Mouse (Mus musculus) 3134 (cell line): ENCODE measurements around the gene AY074887.
A peak's percentile ranks its signal among the peaks of the same experiment; 100 is the strongest.
"Not testable (repeated sequence)": the region's sequence is repeated elsewhere in the genome, so short reads cannot be mapped to it uniquely, and the experiment has no call there.

Source experiments
- DNase-seq: peaks from one replicate; pipeline ENCODE4 v3.0.0-alpha.2; 2011; ENCODE audit warnings: low spot score; ENCODE audit not compliant: insufficient read length; ENCODE audit errors: extremely low read depth

AY074887 gene

GRCm38 (mm10) chr9:54950575-54951321 is at the start of gene AY074887, which contains the start of gene Psma4:
AY074887 (minus strand) TSS chr9:54950998.
Psma4 (plus strand) TSS chr9:54950790.
- DNase-seq, result peak; percentile 89

DNA sequence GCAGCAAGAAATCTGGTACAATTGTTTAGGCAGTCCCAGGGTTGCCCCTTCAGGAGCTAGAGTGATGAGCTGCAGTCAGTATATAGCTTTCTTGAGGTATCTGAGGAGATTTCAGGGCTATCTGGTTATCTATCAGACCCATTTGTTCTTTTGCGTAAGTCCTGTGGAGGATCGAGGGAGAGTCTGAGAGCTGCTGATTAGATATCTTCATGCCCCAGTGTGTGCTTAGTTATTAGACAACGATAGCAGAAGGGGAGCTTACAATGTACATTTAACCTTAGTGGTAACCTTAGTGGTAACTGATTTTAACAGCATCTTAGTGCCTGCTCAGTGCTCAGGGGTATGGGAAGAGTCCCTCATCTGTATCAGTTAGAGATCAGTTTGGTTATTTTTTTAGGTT is 44.8 kb upstream of the AY074887 start:
- no peak for DNase-seq

DNA sequence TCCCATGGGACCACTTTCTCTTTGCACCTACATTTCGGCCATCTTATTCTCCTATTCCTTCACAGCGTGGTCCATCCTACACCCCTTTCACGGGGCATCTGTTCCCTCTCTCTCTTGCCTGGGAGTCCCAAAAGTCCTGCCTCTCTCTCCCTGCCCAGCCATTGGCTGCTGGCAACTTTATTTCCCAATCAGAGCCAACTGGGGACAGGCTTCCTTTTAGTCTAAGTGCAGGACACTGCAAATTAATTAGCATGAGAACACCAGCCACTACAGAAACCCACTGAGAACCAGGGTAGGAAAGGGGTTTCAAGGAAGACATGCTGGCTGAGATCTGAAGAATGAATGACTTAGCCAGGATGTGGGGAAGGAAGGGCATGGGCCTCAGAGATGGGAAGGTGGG is 43.6 kb upstream of the AY074887 start:
- DNase-seq, result no peak

DNA sequence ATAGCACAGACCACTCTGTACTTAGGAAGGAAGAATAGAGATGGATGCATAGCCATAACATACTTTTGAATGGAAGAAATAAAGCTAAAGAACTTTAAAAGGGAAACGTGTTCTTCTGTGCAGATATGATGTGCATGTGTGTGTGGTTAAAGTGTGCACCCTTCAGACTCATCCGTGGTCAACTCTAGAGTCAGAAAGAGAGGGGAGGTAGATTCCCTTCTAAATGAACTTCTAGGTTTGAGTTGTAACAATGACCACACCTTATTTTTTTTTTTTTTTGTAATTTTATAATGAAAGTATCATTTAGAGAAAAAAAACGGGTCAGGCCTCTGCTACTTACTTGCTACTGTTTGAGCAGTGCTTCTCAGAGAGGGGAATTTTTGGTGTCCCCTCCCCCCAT is 39.6 kb upstream of the AY074887 start:
- DNase-seq, result no peak

DNA sequence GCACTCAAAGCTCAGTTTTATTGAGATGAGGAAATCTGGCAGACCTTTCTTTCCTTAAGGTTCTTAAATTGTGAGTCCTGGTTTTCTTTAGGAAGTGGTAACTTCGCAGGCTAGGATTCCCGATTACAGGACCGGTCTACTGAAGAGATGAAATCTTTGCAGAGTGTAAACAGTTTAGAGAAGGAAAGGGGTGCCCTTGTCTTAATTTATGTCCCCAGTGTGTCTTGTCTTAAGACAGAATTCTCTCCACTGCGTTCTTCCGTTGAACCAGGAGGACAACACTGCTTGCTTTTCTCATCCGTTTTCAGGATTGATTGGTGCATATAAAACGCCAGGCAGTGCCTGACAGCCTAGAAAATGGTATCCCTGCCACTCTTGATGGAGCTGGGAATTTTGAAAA is 31.6 kb upstream of the AY074887 start:
- no peak for DNase-seq

DNA sequence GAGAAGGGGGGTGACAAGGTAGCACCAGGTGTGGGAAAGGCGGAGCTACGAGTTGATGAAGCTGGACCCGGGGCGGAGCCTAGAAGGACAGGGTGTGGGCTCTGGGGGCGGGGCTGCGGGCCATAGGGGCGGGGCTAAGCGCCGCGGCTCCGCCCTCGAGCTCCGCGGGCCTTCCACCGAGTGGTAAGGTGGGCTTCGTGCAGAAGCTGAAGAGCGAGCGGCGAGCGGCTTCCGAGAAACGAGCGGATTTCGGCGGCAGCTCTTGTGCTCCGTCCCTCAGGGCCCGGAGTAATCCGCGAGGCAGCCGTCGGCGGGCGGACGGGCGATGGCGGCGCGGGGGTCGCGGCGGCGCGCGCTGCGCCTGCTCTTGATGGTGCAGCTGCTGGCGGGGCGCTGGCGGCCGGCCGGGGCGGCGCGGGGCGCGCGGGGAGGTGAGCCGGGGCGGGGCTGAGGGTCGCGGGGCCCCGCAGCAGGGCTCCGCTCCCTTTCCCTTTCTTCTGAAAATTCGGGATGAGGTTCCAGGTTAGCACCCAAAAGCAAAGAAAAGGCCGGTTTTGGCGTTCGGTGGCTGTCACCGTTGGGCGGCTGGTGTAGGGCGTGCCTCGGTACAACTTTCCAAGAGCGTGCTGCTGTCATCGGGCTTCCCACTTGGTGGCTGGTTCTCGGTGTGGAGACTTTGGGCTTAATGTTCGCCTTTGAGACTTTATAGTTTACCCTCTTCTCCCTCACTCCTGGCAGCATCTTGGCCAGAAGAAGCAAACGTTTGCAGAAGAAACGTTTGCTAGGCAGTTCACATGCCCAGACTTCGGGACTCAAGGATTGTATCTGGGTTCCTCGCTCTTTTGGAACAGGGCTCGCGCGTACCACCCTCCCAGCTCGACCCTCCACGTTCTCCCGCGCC is 30.7 kb upstream of the AY074887 start:
- DNase-seq, result no peak

GRCm38 (mm10) chr9:54980674-54981073 is 29.9 kb upstream of the AY074887 start, which contains the start of gene Chrna5:
Chrna5 (plus strand) TSS chr9:54980880.
- no peak for DNase-seq

DNA sequence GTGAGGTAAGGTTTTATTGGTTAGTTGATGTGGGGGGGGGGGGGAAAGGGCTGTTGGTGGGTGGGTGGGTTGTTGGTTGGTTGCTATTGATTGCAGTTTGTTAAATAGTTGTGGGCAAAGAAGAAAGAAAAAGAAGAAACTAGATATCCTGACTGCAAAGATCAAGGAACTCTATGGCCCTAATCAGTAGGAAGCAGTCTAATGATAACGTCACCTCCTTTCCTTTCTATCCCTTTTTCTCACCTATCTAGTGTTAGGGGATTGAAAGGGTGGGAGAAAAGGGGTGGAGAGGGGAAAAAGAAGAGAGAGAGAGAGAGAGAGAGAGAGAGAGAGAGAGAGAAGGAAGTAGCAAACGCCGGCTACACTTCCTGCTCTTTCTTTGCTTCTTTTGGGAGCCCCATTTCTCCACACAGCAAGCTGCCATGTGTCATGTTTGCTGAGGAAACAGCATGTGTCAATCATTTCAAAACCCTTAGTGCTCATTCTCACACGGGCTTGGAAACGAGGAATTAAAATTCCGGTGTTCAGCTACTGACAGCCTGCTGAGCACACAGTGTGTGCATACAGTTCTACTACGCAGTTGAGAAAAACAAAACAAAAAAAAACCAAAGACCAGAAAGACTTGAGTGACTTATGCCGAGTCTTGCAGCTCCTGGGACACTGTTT is 19.3 kb upstream of the AY074887 start:
- no peak for DNase-seq

DNA sequence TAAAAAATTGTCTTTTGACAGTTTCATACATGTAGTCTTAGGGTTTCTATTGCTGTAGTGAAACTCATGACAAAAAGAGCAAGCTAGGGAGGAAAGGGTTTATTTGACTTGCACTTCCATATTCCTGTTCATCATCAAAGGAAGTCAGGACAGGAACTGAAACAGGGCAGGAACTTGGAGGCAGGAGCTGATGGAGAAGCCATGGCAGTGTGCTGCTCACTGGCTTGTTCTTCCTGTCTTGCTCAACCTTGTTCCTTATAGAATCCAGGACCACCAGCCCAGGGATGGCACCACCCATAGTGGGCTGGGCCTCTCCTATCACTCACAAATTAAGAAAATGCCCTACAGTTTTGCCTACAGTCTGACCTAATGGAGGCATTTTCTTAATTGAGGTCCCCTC is 12.9 kb upstream of the AY074887 start:
- DNase-seq, result no peak

GRCm38 (mm10) chr9:54961059-54961458 is 10.3 kb upstream of the AY074887 start:
- DNase-seq, result no peak

DNA sequence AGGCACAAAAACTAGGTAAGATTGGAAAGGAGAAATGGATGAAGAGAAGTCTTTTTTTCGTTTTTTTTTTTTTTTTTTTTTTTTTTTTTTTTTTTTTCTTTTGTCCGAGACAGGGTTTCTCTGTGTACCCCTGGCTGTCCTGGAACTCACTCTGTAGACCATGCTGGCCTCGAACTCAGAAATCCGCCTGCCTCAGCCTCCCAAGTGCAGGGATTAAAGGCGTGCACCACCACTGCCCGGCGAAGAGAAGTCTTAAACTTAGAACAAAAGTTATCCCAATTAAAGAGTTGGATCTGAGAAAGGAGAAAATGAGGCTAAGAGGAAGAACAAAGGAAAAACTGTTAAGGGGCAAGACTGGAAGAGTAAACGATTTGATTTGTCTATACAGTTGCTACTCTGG is 636 bp downstream of the AY074887 start:
- not testable (repeated sequence) for DNase-seq

GRCm38 (mm10) chr9:54949465-54949864 is 1.3 kb downstream of the AY074887 start:
- DNase-seq, result no peak

GRCm38 (mm10) chr9:54946256-54946655 is 4.5 kb downstream of the AY074887 start:
- DNase-seq, result no peak

DNA sequence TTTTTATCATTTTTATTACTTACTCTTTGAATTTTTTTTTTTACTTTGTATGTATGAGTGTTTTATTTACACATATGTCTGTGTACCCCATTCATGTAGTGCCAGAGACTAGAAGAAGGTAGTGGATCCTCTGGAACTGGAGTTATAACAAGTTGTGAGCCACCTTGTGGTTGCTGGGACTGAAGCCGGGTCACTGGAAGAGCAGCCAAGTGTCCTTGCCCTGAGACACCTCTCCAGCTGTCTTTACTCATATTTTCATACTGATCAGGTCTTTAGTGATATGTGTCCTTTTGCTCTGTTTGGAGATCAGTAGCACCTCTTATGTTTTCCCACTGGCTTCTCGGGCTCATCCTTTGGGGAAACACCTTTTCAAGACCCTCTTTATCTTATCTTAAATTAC is 6.3 kb downstream of the AY074887 start:
- DNase-seq, result no peak

- no peak for DNase-seq
Measured at GRCm38 (mm10) chr9:54942071-54942470, 8.7 kb downstream of the AY074887 start.

DNA sequence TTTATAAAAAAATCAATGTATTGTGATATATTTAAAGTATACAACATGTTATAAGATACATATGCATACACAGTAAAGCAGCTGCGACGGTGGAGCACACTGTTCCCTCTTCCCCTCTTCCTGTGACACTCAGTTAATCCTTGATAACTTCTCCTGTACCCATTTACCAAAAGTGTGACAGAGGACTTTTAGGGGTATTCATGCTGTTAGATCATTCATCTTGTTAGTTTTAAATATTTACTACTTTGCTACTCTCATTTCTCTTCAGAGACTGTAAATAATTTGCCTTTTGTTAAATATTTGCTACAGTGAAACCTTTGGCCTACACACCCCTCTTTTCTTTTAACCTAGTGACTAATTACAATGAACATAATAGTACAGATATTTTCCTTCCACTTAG is 18.4 kb downstream of the AY074887 start:
- no peak for DNase-seq

GRCm38 (mm10) chr9:54931765-54932164 is 19.0 kb downstream of the AY074887 start:
- no peak for DNase-seq

DNA sequence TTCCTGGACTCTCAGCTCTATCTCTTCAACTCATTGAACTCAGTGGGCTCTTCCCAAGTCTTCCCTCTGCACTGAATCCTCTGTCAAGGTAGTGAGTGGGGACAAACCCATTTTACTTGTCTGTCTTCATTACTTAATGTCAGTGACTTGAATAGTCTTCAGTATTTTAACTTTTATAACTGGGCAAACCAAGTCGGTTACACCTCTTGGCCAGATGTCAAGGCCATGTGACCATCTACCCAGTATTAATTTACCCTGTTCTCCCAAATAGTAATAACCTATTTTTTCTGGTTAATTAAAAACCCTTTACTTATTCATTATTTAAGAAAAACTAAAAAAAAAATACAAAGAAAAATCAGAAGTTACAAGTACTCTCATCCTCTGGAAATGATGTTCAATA is 20.1 kb downstream of the AY074887 start:
- no peak for DNase-seq

DNA sequence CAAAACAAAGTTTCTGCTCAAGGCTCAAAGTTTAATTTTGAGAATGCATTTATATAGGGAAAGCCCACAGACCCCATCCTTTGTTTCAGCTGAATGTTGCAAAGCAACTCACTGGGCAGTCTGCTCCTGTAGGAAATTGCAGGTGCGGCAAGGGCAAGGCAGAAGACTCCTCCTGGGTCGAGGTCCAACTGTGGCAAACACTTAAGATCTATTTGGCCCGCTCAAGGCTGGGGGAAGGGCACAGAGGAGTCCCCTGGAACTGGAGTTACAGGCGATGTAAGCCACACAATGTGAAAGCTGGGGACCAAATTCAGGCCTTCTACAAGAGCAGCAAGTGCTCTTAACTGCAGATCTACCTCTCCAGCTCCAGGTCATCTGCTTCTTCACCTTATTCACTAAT is 30.9 kb downstream of the AY074887 start:
- DNase-seq, result no peak

DNA sequence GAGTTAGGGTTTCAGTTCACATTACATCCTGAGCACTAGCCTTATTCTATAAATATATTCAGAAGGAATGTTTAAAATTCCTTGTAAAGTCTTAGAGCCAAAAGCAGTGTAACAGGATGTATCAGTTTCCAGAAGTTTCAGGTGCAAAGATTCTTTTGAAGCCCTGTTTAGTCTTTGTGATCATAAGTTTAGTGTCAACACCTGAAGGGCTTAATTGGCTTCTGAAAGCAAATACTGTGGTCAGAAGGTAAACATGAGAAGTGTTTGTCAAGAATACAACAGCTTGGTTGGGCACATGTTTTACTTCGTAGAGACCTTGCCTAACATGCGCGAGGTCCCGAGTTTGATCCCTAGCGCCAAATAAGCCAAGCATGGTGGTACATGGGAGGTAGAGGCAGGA is 32.0 kb downstream of the AY074887 start:
- DNase-seq, result no peak

DNA sequence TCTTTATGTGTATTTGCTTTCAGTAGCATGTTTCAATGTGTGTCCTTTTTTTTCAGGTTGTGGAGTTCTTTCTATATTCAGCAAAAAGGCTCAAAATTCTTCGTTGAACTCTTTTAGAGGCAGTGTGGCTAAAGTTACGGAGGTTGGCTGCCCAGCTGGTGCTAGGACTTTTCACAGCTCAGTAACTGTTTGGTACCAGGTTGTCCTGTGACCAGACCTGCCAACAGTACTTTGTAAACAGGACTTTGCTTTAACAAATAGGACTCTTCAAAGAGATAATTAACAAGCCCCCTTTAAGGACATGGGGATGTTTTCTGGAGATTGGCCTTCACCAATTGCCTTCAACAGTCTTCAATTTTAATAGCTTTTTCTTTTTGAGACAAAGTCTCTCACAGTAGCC is 32.6 kb downstream of the AY074887 start:
- no peak for DNase-seq
